Mouse (Mus musculus) ES-Bruce4 (cell line): ENCODE results near the gene Sec14l1.

Experiments used
- CTCF ChIP-seq: IDR thresholded peaks from one replicate; pipeline ENCODE4 v1.8.1; 2011; ENCODE audit warnings: low read depth, low read length
- EP300 ChIP-seq: IDR thresholded peaks from 2 replicates; pipeline ENCODE4 v1.6.1; 2011; ENCODE audit warnings: low read depth, low read length; ENCODE audit not compliant: insufficient read depth
- POLR2A ChIP-seq: IDR thresholded peaks from one replicate; pipeline ENCODE4 v1.8.1; 2011; ENCODE audit warnings: low read length; ENCODE audit not compliant: insufficient read depth

DNA sequence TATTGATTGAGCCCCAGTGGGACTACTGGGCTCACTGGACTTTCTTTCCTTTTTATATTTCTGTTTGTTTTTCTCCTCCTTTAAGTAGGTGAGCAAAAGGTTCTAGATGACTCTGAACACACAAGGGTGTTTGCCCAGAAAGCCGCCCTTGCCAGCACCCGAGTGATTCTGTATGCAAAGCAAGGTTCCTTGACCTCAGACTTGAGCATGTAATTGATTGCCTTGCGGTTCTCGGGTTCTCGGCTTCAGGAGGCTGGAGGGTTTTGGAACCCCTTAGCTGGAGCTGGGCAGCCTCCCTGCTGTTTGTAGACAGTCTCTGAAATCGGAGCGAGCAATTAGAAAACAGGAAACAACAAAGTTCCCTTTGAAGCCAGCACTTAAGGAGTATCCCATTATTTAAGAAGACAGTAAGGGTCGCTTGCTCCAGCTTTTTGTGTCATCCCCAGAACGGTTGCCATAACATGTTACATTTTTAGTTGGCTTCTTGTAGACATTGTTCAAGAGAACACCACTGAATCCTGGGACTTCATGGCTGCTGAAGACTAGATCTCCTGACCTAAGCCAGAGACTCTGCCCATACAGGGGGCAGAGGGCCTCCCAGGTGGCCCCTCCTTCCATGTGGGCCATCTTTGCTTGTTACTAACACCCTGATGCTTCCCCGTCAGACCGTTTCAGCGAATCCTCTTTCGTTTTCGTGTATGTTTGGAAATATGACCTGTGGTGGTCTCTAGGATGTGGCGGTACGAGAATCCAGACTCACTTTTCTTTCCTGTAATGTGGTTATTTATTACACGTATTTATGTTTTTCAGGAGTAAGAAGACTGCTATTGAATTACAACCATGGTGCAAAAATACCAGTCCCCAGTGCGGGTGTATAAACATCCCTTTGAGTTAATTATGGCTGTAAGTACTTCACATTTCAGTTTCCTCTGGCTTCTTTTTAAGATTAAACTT lies 1.7 kb downstream of the Sec14l1 start:
- no peak for TF ChIP-seq CTCF
- TF ChIP-seq EP300, result no peak
- TF ChIP-seq POLR2A, result no peak
